Mouse (Mus musculus): ENCODE data around the gene Rpl36.

Gene Rpl36

DNA sequence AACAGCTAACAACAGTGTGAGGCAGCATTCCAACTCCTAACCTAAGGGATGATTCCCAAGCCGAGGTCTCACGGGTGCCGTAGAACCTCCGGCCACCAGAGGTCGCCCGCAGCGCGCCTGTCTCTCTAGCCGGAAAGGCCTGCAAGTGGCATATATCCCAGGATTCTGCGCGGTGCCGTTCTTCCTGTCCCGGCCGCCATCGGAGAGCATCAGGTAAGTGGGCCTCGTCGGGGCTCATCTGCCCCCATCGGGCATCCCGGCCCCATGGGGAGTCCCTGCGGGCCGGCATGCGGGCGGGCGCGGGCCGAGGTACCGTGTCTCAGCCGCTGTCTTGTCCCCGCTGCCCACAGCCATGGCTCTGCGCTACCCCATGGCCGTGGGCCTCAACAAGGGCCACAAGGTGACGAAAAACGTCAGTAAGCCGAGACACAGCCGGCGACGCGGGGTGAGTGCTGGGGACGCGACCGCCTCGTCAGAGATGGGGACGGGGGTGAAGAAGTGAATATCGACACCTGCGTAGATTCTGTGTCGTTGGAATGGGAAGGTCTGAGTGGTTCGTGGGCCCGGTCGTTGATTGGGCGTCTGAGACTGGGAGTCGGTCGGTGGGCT is at the start of gene Rpl36:
TSS of gene Rpl36 (plus strand) at position 181 of the 609 bp plus-strand sequence.
- DNase-seq: peak; percentile 97

- no peak for DNase-seq
Observed at GRCm38 (mm10) chr17:56566293-56566692, 46.9 kb upstream of the Rpl36 start.

DNA sequence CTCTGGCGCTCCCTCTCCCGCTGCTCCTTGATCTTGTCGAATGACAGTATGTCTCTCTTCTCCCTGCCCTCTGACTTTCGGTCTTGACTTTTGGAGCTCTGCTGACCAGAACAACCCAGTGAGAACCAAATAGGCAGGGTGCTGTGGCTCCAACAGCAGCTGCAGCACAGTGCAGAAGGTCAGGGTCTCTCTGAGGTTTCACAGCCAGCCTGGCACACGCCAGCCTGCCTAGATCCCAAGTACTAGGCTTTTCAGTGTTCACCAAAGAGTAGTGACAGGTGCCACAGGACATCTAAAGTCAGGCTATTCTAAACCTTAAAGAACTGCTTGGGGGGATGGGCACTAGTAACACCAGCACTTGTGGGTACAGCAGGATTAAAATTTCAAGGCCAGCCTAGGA is 46.3 kb upstream of the Rpl36 start:
- DNase-seq: no peak

- DNase-seq: no peak
Observed at GRCm38 (mm10) chr17:56567370-56567769, 45.8 kb upstream of the Rpl36 start.

DNA sequence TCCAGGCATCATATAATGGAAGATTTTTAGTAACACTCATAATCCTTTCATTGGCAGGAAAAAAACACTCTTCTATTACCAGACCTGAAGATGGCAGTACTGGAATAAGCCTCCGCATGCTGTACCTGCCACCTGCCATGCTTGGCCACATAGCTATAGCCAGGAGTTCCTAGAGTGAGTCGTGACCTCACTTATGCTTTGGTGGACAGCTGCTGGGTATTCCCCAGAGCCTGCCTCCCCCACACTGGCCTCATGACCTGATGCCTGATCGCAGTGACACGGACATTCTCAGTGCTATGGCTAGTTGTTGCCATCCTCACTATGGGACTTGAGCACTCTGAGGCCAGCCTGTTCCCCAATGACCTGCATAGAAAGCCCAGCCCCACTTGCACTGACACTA is 42.9 kb upstream of the Rpl36 start:
- DNase-seq: no peak

DNA sequence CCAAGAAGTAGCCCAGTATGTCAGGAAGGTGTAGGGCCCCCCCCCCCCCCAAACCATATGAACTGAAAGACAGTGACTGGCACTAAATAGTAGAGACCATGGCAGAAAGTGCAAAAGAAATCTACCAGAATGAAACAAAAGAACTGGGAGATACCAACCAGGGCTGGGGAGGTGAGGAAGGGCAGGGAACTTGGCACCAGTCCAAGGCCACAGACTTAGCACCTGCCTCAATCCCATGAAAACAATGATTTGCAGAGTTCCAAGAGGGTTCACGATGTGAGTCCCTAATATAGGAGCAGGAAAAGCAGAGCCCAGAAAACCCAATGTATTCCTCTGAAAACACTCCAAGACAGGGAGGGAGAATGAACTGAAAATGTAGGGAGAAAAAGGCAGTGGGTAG is 41.1 kb upstream of the Rpl36 start:
- no peak for DNase-seq

DNA sequence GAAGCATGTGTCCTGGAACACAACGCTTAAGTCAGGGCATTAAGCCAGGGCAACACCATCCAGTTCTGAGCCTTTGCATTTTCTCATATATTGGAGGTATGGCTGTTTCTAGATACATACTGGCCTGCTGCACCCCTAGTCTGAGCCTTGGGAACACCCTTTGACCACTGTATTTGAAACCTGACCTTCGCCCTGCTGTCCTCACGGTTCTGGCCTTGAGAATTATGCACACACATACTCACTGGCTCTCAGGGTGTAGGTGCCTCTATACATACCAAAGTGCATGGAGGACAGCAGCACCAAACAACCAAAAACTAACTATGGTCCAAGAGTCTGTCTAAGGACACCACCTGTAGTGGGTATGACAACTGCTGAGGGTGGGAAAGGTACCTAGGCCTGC is 40.3 kb upstream of the Rpl36 start:
- no peak for DNase-seq

GRCm38 (mm10) chr17:56583071-56583470 is 30.1 kb upstream of the Rpl36 start:
- no peak for DNase-seq

DNA sequence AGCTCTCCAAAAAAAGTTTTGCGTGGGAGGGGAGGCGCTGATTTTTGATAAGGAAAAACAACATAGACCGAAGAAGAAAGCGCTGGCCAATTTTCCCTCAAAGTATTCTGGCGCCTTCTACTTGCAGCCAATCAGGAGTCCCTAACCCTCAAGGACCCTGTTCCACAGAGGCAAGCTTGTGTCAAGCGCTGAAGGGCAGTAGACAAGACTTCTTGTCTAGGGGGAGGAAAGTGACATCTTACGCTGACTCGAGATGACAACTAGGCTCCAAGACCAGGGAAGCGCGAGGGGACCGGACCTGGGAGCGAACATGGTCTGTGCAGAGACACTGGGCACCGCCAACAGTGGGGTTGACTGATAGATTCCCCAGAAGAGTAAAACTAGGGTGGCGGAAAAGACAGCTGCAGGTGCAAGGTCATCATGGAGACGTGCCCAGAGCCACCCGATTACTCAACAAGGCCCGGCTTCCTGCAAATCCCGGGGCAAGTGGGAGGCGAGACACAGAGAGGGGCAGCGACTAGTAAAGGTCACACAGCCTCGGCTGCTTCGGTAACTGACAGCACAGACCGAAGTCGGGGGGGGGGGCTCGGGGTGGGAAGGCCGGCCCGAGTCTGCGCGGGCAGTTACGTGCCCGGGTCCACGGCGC is 29.5 kb upstream of the Rpl36 start:
- peak; percentile 77 for DNase-seq

- peak; percentile 99 for DNase-seq
Observed at GRCm38 (mm10) chr17:56584257-56585130, 28.7 kb upstream of the Rpl36 start, which contains the start of the genes Safb2 and Safb. Gene Safb2 (minus strand): TSS chr17:56584585. Gene Safb (plus strand): TSS chr17:56584825.

- no peak for DNase-seq
Observed at GRCm38 (mm10) chr17:56585171-56585821, 27.9 kb upstream of the Rpl36 start.

DNA sequence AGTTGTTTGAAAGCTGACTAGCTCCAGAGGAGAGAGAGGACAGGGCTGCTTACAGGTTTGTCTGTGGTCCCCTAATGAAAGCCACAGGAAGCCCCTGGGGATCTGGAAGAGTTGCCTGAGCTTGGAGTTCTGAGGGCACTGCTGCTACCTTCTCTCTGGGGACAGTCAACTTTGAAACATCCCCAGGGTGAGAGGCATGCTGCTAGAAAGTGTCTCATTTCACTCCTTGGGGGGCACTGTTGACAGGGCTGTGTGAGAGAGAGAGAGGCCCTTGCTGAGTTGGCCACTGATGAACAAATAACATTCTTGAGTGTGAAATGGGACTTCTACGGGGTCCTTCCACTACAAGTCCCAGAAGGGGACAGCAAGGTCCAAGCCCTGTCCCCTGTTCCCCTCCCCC is 25.4 kb upstream of the Rpl36 start:
- no peak for DNase-seq

GRCm38 (mm10) chr17:56588921-56589320 is 24.3 kb upstream of the Rpl36 start:
- DNase-seq: no peak

DNA sequence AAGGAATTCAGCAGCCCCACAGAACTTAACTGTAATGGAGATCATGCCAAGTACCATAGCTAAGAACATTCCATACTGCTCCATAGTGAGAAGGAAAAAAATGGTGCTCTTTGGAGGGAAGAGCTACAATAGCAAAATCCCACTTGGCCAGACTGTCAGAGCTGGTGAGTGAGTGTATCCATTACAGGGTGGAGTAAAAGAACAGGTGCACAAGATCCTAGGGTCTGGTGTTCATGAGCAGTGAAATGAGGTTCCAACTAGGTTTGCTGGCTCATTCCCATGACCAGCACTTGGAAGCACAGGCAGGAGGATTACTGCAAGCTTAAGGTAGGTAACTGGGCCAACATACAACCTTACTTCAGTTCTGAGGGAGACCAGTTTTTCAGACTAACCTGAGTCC is 20.7 kb upstream of the Rpl36 start:
- no peak for DNase-seq

DNA sequence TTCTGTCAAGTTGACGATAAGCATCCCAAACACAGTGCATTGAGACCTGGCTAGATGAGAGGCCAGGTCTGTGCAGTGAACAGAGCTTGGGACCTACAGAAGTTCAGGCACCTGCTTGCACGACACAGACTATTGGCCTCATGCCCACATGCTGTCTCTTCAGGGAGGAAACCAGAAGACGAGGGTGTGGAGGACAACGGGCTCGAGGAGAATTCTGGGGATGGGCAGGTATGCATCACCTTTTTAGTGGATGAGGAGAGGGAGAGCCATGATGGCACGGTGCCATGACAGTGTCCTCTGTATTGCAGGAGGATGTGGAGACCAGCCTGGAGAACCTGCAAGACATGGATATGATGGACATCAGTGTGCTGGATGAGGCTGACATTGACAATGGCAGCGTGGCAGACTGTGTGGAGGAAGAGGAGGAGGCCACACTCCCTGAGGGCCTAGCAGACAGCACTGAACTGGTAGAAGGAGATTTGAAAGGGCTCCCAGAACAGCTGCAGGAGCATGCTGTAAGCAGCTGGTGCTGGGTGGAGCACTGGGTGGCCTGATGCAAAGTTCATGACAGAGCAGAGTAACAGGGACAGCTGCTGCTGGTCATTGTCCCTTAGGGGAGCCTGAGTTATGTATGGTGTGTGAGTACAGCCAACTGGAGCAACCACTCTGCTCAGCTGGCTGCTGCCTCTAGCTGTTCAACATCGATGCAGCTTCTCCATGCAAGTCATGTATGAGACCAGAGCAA is 19.5 kb upstream of the Rpl36 start:
- no peak for DNase-seq

GRCm38 (mm10) chr17:56603186-56604069 is 9.8 kb upstream of the Rpl36 start:
- DNase-seq: peak; percentile 53

DNA sequence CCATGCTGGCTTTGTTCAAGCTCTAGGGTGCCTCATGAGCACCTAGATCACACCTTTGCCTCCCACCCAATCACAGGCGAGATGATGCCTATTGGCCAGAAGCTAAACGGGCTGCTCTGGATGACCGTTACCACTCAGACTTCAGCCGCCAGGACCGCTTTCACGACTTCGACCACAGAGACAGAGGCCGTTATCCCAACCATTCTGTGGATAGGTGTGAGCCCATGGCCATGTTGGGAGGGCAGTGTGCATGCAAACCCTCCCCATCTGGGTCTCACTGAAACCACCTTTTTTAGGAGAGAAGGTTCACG is 9.2 kb upstream of the Rpl36 start:
- no peak for DNase-seq

DNA sequence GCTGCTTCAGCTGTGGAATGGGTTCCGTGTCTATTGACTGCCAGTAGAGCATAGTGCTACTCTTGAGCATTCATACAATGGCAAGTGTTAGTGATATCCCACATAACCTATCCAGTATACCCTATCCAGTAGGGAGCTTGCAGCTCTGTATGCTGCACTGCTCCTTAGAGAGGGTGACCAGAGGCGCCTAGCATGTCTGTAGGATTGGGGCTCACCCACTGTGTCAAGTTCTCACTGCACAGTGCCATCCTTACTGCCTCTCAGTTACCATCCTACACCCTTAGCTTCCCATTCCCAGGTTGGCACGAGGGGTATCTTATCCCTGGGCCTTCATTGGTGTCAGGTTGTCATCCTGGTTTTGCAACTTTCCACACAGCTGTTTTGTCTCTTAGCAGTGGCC is 8.8 kb upstream of the Rpl36 start:
- DNase-seq: no peak

GRCm38 (mm10) chr17:56605431-56605830 is 7.8 kb upstream of the Rpl36 start:
- no peak for DNase-seq

DNA sequence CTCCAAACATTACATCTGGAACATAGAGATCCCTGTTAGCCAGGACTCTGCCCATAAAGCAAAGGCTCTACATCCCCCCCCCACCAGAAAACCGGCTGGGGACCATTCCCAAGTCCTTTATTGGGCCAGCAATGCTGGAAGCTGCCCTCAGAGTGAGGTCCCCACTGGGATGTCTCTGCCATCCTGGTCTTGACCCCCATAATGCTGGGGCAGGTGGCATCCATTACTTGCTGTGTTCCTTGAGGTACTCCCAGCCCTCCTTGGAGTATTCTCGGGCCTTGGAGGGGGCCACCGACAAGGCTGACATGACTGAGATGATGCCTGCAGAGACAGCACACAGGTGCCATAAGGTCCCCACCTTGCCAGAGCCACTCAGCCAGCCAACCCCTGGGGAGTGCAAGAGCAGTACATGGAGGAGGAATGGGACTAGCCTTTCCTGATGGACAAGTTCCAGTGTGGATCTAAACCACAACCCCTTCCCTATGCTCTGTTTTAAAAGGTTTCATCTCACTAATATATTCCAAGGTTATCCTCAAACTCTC is 5.6 kb upstream of the Rpl36 start:
- peak; percentile 55 for DNase-seq

GRCm38 (mm10) chr17:56608699-56609098 is 4.5 kb upstream of the Rpl36 start:
- DNase-seq: peak; percentile 65

Data from cerebellum, adult 9-10 months (tissue).